Mouse (Mus musculus): ENCODE measurements around the gene Dnm1.

DNA sequence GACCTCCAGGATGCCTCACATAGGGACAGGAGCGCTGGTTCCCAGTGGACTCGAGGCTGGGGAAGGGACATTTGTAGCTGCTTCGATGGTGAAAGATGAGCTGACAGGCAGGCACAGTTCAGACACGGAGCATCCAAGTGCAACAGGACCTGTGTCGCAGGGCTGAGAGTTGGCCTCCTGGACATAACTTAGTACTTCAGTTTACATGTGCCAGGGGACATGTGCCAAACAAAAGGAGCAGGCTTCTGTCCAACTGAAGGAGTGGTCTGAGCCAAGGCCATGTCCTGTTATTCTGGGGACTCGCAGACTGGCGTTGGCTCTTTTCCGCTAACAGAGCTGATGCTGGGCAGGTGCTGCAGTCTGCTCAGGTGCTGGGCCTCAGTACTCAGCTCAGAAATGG is 58.8 kb downstream of the Dnm1 start:
- TF ChIP-seq CTCF (IDR thresholded peaks at IDR 0.05; ENCODE audit: borderline replicate concordance, control insufficient read depth, extremely low read depth, insufficient read depth, low read length, poor library complexity) (no peak), POLR2A (IDR thresholded peaks at IDR 0.05; ENCODE audit: control insufficient read depth, extremely low read depth, insufficient read depth, low read length, poor library complexity) (no peak)

Data from thymus, adult 2 months (tissue).